Mouse (Mus musculus): ENCODE results near the gene Vmn1r139.
"Not testable (repeated sequence)": the region's sequence is repeated elsewhere in the genome, so short reads cannot be mapped to it uniquely, and the experiment has no call there.

Vmn1r139 gene

GRCm38 (mm10) chr7:22068757-22069156 lies at the start of gene Vmn1r139:
Gene Vmn1r139, plus strand, starts transcription at chr7:22069057.
- not testable (repeated sequence) for DNase-seq

GRCm38 (mm10) chr7:22028797-22029196 lies 40.1 kb upstream of the Vmn1r139 start, which contains the start of gene Vmn1r138:
Gene Vmn1r138, minus strand, starts transcription at chr7:22028897.
- not testable (repeated sequence) for DNase-seq

- DNase-seq: not testable (repeated sequence)
These were observed 12.7 kb upstream of the Vmn1r139 start, which contains the start of gene Gm6176 for GRCm38 (mm10) chr7:22056205-22056604. Gene Gm6176, minus strand, starts transcription at chr7:22056305.

GRCm38 (mm10) chr7:22118145-22118544 lies 49.3 kb downstream of the Vmn1r139 start, which contains the start of gene Gm16451:
Gene Gm16451, minus strand, starts transcription at chr7:22118245.
- not testable (repeated sequence) for DNase-seq

- not testable (repeated sequence) for DNase-seq
These were observed 65.8 kb downstream of the Vmn1r139 start, which contains the start of gene Gm10666 for GRCm38 (mm10) chr7:22134641-22135040. Gene Gm10666, minus strand, starts transcription at chr7:22134741.
